Mouse (Mus musculus) monocyte, adult 2 months (primary cell): ENCODE measurements around the gene Cd3eap.
A peak's percentile ranks its signal among the peaks of the same experiment; 100 is the strongest.

Experiments used
- DNase-seq, 2 experiments: peaks; one replicate each; pipeline ENCODE4 v3.0.0; 2022; ENCODE audit warnings: low spot score in 2 of 2, low read depth in 1 of 2

Gene Cd3eap

DNA sequence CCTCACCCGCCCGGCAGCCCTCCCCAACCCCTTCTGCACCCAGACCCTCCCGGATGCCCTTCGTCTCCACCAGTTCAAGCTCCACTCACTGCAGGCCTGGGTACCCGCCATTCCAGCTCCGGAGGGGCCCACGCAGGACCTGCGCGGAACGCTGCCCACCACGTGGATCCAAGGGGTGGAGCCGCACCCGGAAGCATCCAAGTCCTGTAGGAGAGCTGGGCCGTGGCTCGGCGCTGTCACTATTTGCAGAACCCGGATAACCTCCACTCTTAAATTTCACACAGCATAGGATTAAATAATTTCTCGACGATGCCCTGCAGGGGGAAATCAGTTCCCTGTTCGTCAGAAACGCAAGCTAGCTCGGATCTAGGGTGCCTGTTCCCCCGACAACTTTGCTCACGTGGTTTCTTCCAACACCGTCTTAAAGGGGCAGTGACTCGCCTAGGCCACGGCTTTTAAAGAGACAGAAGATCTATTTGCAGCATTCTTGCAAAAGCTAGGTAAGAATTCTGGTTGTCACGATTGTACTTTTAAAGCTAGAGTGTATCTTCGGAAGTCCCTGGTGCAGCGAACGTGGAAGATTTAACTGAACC, at the start of gene Cd3eap, which contains the start of gene Ppp1r13l:
Gene Cd3eap, minus strand, starts transcription at position 185 of the 593 bp plus-strand sequence.
Gene Ppp1r13l, plus strand, starts transcription at position 451 of the 593 bp plus-strand sequence.
- DNase-seq = peak in 1 of 2 experiments; percentile 83

DNA sequence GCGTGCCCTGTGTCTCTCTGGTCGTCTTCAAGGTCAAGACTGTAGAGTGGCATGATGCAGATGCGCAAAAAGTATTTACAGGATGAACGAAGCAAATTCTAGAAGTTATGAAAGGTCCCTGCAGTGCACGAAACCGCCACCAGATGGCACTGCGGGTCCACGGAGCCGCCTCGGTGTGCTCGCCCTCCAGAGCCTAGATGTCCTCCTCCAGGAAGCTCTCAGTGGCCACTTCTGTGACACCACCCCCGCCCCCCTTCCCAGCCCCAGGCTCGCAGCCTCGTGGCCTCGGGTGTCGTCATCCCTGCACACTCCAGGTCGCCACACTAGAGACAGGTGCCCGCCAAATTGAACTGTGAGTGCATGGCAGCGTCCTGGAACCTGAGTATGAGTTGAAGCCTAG, 46.1 kb upstream of the Cd3eap start:
- DNase-seq = peak; percentile 60 to 77

DNA sequence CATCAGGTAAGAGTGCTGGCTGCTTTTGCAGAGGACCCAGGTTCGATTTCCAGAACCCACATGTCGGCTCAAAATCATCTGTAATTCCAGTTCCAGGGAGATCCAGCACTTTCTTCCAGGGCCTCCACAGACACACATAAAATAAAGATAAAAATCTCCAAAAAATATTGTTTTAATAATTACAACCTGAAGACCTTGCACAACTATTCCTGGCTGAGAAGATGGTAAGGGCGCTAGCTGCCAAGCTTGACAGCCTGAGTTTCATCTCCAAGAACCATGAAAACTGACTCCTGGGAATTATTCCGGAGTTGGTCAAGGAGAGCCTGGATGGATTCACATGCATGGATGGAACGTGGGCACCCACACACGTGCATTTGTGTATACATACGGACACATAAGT, 45.2 kb upstream of the Cd3eap start, which contains the start of gene Ckm:
Gene Ckm, plus strand, starts transcription at position 301 of the 400 bp plus-strand sequence.
- DNase-seq = no peak

DNA sequence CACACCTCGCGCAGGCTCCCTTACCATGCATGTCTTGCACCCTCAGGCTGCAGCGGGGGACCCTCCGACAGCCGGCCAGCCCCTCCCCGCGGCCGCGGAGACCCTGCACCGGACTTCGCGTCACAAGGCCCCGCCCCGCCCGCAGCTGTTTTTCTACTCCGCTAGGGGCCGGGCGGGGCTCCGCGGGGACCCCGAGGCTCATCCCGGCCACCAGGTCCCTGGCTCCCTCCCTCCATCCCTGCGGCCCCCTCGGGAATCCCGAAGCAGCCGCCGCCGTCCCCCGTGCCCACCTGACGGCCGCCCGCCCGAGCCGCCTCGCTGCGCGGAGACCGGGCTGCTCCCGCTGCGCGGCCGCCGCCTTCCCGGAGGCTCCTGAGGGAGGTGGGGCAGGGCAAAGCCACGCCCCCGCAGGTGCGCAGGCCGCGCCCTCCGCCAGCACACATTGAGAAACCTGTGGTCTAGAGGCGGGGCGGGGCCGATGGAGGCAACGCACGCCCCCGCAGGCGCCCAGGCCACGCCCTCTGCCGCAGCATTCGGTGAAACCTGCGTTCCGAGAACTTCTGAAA, 44.5 kb upstream of the Cd3eap start, which contains the start of gene Klc3:
Gene Klc3, minus strand, starts transcription at position 374 of the 566 bp plus-strand sequence.
- DNase-seq = no peak

DNA sequence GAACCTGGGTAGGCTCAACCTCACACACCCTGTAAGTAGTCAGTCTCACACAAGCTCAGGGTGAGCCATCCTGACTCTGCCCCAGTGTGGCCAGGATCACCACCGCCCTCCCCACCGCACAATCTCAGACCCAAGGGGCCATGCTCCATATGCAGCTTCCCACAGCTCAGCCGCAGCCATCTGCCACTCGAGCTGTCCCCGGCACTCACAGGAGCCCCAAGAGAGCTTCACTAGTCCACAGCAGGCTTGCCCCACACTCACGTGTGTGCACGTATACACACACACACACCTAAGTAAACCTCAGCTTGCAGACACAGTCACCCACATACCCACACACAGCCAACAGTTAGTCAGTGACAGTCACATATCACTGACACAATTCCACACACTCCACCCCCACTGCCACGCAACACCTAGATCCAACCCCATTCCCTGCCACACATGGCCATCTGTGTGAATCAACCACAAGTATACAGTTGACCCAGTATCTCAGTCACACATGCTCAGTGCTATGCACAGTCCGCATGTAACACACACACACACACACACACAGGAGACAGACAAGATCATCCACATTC, 43.3 kb upstream of the Cd3eap start:
- no peak for DNase-seq

DNA sequence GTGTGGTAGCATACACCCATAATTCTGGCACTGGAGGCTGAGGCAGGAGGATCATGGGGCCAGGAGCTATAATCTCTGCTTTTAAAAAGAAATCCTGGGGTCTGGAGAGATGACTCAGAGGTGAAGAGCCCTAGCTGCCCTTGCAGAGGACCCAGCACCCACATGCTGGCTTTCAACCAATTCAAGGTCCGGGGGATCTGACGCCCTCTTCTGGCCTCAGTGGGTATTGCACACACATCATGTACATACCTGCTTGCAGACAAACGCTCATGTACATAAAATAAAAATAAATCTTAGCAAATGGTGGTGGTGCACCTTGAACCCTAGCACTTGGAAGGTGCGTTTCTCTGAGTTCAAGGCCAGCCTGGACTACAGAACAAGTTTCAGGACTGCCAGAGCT, 41.7 kb upstream of the Cd3eap start:
- DNase-seq = no peak

DNA sequence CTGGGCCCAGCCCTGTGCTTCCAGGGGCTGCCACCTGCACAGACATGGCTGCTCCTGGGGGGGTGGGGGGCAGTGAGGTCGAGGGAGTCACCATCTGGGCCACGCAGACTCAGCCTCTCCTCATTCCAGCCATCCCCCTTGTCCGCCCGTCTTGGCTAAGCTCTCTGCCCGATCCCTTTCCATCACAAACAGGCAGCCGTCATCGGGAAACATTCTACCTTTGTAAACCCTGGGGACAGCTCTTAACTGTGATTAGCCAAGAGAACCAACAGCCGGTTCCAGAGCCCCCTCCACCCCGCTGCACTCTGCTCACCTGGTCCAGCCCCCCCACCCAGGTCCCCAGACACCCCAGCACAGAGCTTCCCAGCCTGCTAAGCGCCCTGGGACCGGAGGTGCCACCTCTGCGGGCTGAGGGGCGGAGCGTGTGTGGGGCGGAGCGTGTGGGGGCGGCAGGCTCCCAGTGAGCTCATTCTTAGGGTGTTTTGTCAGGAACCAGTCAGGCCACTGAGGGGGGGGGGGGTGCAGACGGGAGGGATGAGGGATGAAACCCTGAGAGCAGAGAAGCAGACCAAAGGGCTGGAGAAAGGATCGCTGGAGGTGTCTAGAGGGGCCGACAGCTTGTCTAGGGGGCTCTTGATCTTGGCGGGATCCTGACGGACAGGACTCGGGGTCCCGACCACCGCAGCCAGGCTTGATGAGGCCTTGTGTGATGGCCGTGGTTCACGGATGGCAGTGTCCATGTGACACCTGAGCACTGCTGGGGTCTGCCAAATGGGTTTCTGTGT, 40.4 kb upstream of the Cd3eap start:
- DNase-seq = no peak

DNA sequence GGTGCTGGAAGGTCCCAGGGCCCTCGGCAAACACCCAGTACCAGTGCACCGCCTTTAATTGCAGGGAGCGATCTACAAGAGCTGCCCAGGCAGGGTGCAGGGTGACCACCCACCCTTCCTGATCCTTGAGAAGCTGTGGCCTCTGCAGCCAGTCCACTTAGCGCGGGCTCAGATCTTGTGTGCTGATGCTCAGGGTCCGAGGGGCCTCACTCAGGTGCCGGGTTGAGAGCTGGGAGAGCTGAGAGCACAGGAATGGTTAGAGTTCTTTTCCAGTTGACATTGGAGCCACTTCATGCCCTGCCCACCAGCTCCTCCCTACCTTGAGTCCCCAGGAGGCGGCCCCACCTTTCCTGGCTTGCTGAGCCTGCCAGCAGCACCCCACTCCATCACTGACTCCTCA, 35.2 kb upstream of the Cd3eap start:
- DNase-seq = no peak

DNA sequence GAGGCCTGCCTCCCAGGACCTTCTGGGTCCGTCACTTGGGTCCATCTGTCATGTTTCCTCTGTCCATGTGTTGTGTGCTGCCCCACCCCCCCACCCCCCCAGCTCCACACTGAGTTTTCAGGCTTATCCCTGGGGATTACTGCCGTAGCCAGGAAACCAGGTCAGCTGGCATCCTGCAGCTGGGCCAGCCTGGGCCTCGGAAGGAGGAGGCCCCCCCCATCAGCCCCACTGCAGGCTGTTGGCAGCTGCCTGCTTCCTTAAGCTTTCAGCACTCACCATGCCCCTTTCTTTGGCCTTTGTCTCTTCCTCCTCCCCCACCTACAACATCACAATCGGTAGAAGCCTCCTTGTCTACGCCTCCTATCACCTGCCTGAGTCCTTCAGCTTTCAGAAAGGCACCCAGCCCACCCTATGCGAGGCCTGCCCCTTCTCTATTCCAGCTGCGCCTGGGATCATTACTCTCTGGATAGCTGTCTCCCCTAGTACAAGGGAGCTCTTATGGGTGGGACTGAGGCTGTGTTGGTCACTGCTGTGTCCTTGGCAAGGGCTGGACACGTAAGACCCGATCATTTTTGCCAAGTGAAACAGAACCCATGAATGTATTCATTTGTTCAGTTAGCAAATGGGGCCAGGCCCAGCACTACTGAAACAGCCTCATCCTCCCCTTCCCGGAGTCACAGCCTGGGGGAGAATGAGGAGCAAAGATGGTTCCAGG, 29.6 kb upstream of the Cd3eap start:
- DNase-seq = no peak

DNA sequence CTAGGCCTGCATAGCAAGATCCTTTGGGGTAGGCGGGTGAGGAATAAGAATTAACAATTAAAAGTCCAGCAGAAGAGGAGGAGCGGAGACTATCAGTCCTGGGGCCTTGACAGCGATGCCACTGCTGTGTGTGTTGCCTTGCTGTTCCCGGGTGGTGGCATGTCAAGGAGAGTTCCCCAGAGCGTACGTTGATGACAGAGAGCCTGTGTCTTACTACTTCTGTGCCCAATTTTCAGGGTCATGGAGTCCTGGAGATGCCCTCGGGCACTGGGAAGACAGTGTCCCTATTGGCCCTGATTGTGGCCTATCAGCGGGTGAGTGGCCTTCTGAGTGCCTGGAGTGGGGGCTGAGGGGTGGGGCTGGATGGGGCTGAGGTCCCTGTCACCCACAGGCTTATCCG, 24.4 kb upstream of the Cd3eap start:
- no peak for DNase-seq

DNA sequence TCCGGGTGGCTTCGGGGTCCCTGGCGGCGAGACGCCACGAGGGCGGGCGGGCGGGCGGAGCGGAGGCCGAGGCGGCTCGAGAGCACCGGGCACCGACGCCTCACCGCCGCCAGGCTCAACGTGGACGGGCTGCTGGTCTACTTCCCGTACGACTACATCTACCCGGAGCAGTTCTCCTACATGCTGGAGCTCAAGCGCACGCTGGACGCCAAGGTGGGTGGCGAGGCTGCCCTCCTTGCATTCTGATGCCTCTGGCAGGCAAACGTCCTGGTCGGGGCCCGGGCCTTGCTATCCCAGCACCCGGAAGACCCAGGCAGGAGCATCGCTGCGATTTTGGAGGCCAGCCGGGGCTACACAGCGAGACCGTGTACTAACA, 22.9 kb upstream of the Cd3eap start:
- no peak for DNase-seq

DNA sequence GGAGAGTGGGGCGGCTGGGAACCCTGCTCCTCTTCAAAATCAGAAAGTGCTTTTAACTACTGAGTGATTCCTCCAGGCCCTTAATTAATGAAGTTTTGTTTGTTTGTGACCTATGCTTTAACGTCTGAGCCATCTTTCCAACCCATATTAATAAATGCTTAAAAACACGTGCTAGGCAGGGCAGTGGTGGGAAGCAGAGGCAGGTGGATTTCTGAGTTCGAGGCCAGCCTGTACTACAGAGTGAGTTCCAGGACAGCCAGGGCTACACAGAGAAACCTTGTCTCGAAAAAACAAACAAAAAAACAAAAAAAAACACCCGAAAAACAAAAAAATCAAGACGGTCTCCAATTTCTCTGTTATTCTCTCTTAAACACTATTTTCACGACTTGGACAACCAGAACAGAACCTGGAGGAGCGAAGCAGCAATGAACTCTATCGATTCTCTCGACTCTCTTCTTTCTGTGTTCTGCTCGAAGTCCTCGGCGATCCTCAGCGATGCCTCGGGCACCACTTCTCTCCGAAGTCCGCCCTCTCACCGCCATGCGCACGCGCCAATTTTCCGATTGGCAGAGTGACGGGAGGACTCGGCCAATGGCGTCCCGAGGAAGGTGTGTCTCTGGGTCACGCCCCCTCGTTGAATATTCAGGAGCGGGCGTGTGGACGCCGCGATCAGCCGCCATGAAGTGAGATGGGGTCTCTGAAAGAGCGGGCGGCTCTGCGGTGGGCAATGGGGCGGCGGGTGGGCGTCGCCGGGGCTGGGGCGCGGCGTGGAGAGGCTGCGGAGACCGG, 22.3 kb upstream of the Cd3eap start, which contains the start of gene Ercc2:
Gene Ercc2, plus strand, starts transcription at position 634 of the 789 bp plus-strand sequence.
- DNase-seq = peak; percentile 94 to 97

DNA sequence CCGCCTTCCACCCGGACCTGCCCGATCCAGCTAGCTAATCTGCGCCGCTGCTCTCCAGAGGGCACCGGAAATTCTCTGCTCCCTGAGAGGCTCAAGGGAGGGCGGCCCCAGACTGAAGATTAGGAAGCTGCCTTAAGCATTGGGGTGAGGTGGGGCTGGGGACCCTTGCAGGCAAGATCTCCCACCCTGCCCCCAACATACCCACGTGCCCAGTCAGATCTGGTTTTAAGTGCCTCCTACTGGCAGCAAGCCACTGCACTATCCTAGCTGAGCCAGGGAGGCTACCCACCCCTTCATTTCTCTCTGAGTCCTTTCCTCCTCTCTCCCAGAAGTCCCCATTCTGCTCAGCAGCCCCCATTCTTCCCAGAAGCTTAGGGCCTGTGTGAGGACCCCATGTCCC, 18.8 kb upstream of the Cd3eap start:
- no peak for DNase-seq

DNA sequence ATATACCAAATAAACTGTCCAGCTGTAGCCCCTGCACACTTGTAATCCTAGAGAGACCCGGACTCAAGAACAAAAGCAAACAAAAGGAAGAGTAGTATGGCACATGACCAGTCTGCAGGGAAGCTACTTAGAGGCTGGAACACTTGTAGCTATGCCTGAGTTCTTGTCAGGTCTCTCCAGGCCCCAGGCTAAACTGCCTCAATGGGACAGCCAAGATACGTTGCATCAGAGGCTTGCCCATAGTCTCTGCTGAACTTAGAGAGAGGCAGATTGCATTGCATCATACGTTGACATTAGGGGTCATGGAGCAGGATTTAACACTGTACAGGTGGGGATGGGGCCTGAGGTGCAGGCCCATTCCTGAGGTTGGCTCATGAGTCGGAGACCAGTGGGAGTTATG, 16.7 kb upstream of the Cd3eap start:
- no peak for DNase-seq

DNA sequence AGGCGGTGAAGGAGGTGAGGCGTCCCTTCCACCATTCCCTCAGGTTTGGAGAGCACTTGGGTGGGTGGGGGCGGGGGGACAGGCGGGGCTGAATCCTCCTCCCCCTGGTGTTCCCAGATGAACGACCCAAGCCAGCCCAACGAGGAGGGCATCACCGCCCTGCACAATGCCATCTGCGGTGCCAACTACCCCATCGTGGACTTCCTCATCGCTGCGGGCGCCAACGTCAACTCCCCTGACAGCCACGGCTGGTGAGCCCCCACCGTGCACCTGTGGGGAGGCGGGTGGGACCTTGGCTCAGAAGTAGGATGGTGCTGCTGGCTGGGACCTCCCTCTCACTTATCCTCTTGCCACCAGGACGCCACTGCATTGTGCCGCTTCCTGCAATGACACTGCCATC, 16.1 kb upstream of the Cd3eap start:
- DNase-seq = no peak

DNA sequence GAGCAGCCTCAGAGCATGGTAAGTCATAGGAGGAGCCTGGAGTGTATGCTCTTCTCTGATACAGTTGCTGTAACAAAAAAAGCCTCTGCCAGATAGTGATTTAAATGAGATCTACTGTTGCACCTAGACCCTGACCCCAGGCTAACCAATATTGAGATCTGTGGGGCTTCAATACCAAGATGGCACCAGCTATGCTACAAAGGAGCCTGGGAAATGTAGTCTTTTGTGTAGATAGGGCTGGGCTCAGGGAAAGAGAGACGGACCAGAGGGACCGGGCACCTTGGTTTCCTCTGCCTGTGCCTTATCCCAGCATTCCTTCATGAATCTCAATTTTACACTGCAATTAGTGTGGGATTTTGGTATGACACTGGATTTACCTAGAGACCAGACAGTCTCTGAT, 14.1 kb upstream of the Cd3eap start:
- DNase-seq = no peak

DNA sequence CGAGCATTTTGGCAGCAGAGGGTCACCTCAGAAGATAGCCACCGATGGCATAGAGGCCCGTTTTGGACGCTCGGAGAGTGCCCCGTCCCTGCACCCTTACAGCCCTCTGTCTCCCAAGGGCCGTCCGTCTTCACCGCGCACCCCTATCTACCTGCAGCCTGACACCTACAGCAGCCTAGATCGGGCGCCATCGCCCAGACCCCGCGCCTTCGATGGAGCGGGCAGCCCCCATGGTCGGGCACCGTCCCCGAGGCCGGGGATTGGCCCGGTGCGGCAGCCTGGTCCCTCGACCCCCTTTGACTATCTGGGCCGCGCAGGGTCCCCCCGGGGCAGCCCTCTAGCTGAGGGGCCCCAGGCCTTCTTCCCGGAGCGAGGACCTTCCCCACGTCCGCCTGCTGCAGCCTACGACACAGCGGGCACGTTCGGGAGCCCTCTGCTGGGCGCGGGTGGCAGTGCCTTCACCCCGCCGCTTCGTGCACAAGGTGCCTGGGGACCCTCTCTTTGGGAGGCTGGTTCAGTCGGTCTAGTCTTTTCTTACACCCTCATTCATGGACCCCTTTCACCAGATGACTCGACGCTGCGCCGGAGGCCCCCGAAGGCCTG, 10.6 kb upstream of the Cd3eap start:
- peak in 1 of 2 experiments; percentile 36 for DNase-seq

DNA sequence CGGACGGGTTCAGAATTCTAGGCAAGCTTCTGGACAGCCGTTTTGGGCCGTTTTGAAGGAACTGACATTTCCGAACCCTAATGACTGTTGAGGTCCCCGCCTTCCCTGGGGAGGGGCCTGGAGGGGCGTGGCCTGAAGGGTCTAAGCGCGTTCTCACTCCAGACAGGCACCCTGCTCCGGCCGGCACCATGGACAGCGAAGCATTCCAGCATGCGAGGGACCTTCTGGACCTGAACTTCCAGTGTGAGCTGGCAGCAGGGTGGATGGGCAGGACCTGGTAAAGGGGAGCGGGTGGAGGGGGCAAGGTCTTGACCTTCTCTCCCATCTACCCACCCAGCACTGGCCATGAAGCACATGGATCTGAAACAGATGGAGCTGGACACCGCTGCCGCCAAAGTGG, 9.1 kb upstream of the Cd3eap start:
- DNase-seq = no peak

DNA sequence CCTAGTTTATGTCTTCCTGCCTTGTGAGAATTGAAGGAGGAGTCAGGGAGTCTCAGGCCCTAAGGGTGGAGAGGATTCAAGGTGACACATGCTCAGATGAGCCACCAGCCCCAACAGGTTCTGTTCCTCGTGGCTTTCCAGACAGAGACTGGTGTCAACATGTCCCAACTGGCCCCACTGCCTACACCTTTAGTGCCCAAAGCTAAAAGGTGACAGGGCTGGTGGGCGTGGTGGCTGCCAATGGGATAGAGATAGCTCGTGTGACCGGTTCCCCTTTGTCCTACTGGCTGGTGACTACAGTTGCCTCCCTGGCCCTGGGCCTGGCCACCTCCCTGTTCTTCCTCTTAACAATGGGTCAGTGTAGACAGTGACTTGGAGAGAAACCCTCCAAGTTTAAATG, 6.1 kb upstream of the Cd3eap start:
- DNase-seq = no peak

DNA sequence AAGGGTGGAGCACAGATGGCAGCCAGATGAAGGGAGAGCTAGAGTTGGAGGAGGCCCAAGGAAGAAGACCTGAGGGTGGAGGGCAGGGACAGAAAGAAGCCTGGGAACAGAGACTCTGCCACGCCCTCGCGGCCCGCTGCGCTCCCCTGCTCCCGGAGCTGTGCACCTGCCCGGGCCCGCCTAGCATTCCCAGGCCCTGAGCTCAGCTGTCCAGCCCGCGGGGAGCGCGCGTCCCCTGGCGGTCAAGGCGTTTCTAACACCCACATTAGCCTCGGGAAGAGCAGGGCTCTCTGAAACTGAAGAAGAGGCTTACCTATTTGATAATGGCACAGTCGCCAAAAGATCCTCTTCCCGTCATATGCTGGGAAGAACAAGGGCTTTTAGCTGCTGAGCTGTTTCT, 4.6 kb upstream of the Cd3eap start:
- peak in 1 of 2 experiments; percentile 53 for DNase-seq
